Mouse (Mus musculus): ENCODE measurements around the gene Fscn2.

Gene Fscn2

GRCm38 (mm10) chr11:120360062-120360461 lies 1.3 kb upstream of the Fscn2 start:
- no peak for DNase-seq

- no peak for DNase-seq
Observed at GRCm38 (mm10) chr11:120360755-120361154, 579 bp upstream of the Fscn2 start.

- DNase-seq: no peak
Observed at GRCm38 (mm10) chr11:120362891-120363290, 1.6 kb downstream of the Fscn2 start.

- no peak for DNase-seq
Observed at GRCm38 (mm10) chr11:120366443-120367027, 5.2 kb downstream of the Fscn2 start.

GRCm38 (mm10) chr11:120369656-120370055 lies 8.3 kb downstream of the Fscn2 start:
- DNase-seq: no peak

GRCm38 (mm10) chr11:120373025-120373424 lies 11.7 kb downstream of the Fscn2 start:
- no peak for DNase-seq

- DNase-seq: no peak
Observed at GRCm38 (mm10) chr11:120373820-120374586, 12.7 kb downstream of the Fscn2 start.

GRCm38 (mm10) chr11:120375324-120375723 lies 14.0 kb downstream of the Fscn2 start:
- no peak for DNase-seq

GRCm38 (mm10) chr11:120376302-120377160 lies 15.2 kb downstream of the Fscn2 start:
- DNase-seq: no peak

- no peak for DNase-seq
Observed at GRCm38 (mm10) chr11:120377337-120377736, 16.0 kb downstream of the Fscn2 start.

GRCm38 (mm10) chr11:120378031-120378610 lies 16.8 kb downstream of the Fscn2 start:
- DNase-seq: no peak

- peak; percentile 86 for DNase-seq
Observed at GRCm38 (mm10) chr11:120378611-120379540, 17.5 kb downstream of the Fscn2 start, which contains the start of gene Faap100. Faap100 (minus strand) TSS chr11:120378764.

- DNase-seq: no peak
Observed at GRCm38 (mm10) chr11:120380271-120380670, 18.9 kb downstream of the Fscn2 start.

GRCm38 (mm10) chr11:120381157-120381556 lies 19.8 kb downstream of the Fscn2 start:
- no peak for DNase-seq

GRCm38 (mm10) chr11:120382509-120382908 lies 21.2 kb downstream of the Fscn2 start:
- peak; percentile 53 for DNase-seq

GRCm38 (mm10) chr11:120386632-120387031 lies 25.3 kb downstream of the Fscn2 start:
- DNase-seq: no peak

GRCm38 (mm10) chr11:120387157-120387556 lies 25.8 kb downstream of the Fscn2 start:
- DNase-seq: no peak

GRCm38 (mm10) chr11:120388580-120388979 lies 27.2 kb downstream of the Fscn2 start:
- DNase-seq: no peak

GRCm38 (mm10) chr11:120395661-120396060 lies 34.3 kb downstream of the Fscn2 start:
- DNase-seq: no peak

GRCm38 (mm10) chr11:120397602-120398001 lies 36.3 kb downstream of the Fscn2 start:
- no peak for DNase-seq

- no peak for DNase-seq
Observed at GRCm38 (mm10) chr11:120399319-120399718, 38.0 kb downstream of the Fscn2 start.

- DNase-seq: no peak
Observed at GRCm38 (mm10) chr11:120404814-120405213, 43.5 kb downstream of the Fscn2 start.
